Mouse (Mus musculus) megakaryocyte-erythroid progenitor cell, adult 5-6 weeks (primary cell): ENCODE data around the gene Pcgf6. TPM values are rescaled to one million over a fixed set of nuclear protein-coding genes. Genes with fewer than 3 reads are reported as not detected.

Source experiments
- ATAC-seq: replicated peaks from 2 replicates; pipeline ENCODE4 v1.8.0; 2016; ENCODE audit warnings: mild to moderate bottlenecking, inconsistent platforms; ENCODE audit not compliant: severe bottlenecking, poor library complexity, low FRiP score, low TSS enrichment
- total RNA-seq, 2 experiments: library from RNA; stranded (forward) in 1 of 2; stranded (reverse) in 1 of 2; fragments of 200-1000, 215-1000 nt in 1 of 2; fragments of >200 nt in 1 of 2; fragmentation: Nextera tagmentation in 1 of 2; gene quantifications; 2 replicates each; pipeline ENCODE4 v1.2.3; 2014 to 2017

The Pcgf6 gene
- total RNA-seq (2014; fragmentation: Nextera tagmentation) (33.8 and 37.5 TPM in 2 replicates), total RNA-seq (2017) (18.6 and 19.8 TPM in 2 replicates)

- ATAC-seq = peak; percentile 86
Observed at GRCm38 (mm10) chr19:47050271-47051032, at the start of gene Pcgf6. Gene Pcgf6 (minus strand): TSS chr19:47050906.

GRCm38 (mm10) chr19:47090550-47091156, 39.9 kb upstream of the Pcgf6 start, which contains the start of the genes Usmg5 and Pdcd11:
Gene Usmg5 (minus strand): TSS chr19:47090647.
Gene Pdcd11 (plus strand): TSS chr19:47090768.
- peak; percentile 97 for ATAC-seq

- ATAC-seq = peak; percentile 42
Observed at GRCm38 (mm10) chr19:47089718-47090525, 39.2 kb upstream of the Pcgf6 start.

- no peak for ATAC-seq
Observed at GRCm38 (mm10) chr19:47088226-47088625, 37.5 kb upstream of the Pcgf6 start.

DNA sequence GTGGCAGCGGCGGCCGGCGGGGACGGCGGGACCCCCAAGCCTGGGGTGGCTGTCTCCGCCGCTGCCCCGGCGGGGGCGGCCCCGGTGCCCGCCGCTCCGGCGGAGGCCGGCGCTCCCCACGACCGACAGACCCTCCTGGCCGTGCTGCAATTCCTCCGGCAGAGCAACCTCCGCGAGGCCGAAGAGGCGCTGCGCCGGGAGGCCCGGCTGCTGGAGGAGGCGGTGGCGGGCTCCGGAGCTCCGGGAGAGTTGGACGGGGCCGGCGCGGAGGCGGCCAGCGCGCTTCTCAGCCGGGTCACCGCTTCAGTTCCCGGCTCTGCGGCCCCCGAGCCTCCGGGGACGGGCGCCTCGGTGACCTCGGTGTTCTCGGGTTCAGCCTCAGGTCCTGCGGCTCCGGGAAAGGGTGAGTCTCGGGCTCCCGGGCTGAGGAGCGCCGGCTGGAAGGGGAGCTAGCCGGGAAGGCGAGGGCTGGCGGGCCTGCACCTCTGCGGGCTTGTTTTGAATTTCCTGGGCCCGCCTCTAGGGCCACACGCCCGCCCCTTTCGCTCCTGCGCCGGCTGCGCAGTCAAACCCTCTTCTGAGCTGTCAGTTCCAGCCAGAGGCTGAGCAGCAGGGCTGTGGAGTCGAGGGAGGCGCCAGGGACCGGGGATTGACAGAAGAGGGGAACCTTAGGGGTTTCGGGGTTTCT, 17.4 kb upstream of the Pcgf6 start:
- peak; percentile 96 for ATAC-seq

GRCm38 (mm10) chr19:47067096-47067882, 16.6 kb upstream of the Pcgf6 start, which contains the start of gene Taf5:
Gene Taf5 (plus strand): TSS chr19:47067746.
- peak; percentile 81 for ATAC-seq

- ATAC-seq = no peak
Observed at GRCm38 (mm10) chr19:47065860-47066259, 15.2 kb upstream of the Pcgf6 start.

DNA sequence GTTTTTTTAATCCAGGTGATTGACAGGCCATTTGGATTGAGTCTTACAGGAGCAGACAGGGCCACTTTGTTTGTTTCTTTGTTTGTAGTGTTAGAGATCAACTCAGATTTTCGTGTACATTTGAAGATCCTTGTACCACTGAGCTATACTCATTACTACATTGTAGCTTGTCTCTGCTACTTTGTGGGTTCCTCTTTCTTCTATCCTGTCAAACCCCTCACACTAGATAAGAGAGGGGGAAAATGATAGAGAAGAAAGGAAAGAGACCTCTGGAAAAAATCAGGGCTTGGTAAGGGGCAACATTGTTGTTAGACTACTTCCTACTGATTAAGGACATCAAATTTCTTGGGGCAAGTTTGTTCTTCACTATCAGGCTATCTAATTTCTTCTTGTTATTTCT, 7.0 kb upstream of the Pcgf6 start:
- no peak for ATAC-seq

DNA sequence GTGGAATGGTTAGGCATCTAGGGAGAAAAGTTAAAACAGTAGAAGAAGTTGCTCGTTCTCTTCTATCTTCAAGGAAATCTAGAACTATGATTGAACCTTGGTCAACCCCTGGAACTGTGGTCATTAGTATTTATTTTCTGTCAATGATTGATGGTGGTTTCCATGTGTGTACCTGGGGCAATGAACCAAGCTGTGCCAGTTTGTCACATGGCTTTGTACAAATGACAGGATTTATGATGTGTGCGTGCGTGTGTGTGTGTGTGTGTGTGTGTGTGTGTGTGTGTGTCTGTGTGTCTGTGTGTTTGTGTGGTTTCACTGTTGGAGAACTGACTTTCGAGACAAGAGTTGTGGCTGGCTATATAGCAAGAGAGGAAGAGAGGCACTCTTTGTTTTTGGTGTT, 2.8 kb upstream of the Pcgf6 start:
- no peak for ATAC-seq

GRCm38 (mm10) chr19:47052927-47053326, 2.2 kb upstream of the Pcgf6 start:
- ATAC-seq = no peak

DNA sequence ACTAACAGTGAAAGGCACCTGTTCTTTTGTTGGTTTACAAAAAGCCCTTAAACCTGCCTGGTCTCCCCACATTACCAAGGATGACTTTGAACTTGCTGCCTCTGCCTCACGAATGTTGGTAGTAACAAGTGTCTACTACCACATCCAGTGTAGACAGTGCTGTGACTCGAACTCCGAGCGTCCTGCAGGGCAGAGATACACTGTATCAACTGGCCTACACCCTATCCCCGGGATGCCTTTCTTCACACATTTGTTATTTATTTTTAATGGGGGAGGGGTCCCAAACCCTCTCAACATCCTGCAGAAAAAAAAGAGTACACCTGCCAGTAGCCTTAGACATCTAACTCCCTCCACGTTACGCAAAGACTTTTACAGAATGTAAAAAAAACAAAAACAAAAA, 866 bp downstream of the Pcgf6 start:
- no peak for ATAC-seq

DNA sequence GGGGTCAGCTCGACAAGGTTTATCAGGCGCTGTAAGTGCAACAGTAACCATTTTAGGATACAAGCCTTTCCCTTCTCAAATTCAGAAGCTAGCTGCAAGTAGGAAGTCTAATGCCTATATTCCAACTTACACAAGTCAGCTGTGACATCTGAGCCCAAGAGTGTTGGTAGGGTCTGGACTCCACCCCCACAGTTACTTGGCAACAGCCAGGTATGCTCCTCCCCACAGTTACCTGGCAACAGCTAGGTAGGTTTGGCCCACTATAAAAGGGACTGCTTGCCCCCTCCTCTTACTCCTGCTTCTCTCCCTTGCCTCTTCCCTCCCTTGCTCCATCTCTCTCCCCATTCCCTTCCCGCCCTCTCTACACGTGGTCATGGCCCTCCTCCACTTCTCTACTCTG, 1.6 kb downstream of the Pcgf6 start:
- no peak for ATAC-seq

DNA sequence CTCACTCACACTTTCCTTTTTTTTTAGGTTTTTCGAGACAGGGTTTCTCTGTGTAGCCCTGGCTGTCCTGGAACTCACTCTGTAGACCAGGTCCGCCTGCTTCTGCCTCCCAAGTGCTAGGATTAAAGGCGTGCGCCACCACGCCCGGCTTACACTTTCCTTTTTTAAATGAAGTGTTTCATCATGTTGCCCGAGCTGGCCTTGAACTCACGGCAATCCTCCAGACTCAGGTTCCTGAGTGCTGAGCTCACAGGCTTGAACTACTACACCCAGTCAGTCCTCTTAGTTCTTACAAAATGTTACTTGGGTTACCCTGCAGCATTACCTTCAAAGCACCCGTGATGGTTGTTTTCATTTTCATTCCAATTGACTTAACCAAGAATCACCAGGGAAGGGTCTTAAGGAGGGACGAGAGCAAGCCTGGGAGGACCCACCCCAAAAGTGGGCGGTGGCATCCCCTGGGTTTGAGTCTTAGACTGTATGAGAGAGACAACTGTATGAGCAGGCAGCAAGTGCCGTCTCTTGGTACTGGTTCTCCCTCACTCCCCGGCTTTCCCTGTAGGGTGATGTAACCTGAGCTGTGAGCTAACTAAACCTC, 3.4 kb downstream of the Pcgf6 start:
- ATAC-seq = no peak

DNA sequence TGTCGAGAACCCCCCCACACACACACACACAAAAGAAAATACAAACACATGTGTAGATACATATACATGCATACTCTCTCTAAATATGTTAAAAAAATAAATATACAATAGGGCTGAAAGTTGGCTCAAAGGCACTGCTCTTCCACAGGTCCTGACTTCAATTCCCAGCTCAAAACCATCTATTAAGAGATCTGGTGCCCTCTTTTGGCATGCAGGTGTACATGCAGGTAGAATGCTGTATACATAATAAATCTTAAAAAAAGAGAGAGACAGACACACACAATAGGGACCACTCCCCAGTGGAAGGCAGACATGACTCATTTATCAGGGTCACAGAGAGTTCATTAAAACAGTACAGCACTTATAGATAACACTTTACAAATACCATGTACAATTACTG, 4.4 kb downstream of the Pcgf6 start:
- no peak for ATAC-seq

DNA sequence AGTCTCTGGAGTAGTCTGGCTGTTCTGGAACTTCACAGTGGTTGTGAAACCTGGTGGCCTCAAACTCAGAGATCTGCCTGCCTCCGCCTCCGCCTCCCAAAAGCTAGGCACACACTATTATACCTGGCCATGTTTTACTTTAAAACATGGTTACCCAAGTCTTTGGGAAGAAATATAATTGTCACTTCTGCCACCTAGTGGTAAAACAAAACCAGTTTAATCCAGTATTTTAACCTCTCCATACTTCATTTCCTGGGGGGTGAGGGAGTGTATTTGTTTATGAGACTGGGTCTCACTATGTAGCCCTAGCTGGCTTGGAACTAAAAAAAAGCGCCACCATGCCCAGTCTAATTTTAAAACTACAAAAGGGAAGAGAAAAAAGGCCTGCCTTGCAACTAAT, 7.1 kb downstream of the Pcgf6 start:
- ATAC-seq = no peak

GRCm38 (mm10) chr19:47040720-47041473, 9.8 kb downstream of the Pcgf6 start:
- ATAC-seq = no peak

GRCm38 (mm10) chr19:47036596-47036995, 14.1 kb downstream of the Pcgf6 start:
- no peak for ATAC-seq

DNA sequence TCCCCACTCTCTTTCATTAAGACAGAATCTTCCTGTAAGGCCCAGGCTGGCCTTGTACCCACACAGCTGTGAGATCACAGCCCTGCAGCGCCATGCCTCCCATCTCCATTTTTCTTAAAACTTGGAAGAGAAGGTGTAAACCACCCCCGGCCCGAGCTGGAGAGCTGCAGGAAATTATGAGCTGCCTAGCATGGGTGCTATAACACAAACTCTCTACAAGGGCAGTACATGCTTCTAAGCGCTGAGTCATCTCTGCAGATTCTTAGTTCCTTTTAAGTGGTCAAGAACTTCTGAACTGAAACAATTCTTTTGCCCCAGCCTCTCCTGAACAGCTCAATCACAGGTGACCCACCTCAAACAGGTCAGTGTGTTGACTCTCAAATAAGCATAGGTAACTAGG, 15.8 kb downstream of the Pcgf6 start:
- ATAC-seq = no peak
